Mouse (Mus musculus) midbrain, embryonic 12.5 days (tissue): ENCODE results near the gene Hnrnpa2b1. TPM values are rescaled to one million over a fixed set of nuclear protein-coding genes. Genes with fewer than 3 reads are reported as not detected.
A peak's percentile ranks its signal among the peaks of the same experiment; 100 is the strongest.

Source experiments
- ATAC-seq: fragments of 200-750 bp; cut with Nextera tagmentation; 2 replicates; pipeline ENCODE4 v1.8.0; 2017; ENCODE audit warnings: low read depth, moderate TSS enrichment, moderate library complexity; ENCODE audit not compliant: low FRiP score
- H3K27ac ChIP-seq: fragments of 300-500 bp; sonication (generic); replicated peaks from 2 replicates; pipeline ENCODE4 v1.5.1; 2016; ENCODE audit warnings: mild to moderate bottlenecking
- H3K27me3 ChIP-seq: fragments of 300-500 bp; sonication (generic); 2 replicates; pipeline ENCODE4 v1.6.1; 2016; ENCODE audit warnings: mild to moderate bottlenecking
- H3K36me3 ChIP-seq: fragments of 300-500 bp; sonication (generic); 2 replicates; pipeline ENCODE4 v1.6.1; 2016
- H3K4me1 ChIP-seq: fragments of 300-500 bp; sonication (generic); 2 replicates; pipeline ENCODE4 v1.6.1; 2016
- H3K4me2 ChIP-seq: fragments of 300-500 bp; sonication (generic); replicated peaks from 2 replicates; pipeline ENCODE4 v1.6.1; 2016; ENCODE audit warnings: mild to moderate bottlenecking, moderate library complexity
- H3K4me3 ChIP-seq: fragments of 300-500 bp; sonication (generic); 2 replicates; pipeline ENCODE4 v1.5.1; 2016; ENCODE audit warnings: mild to moderate bottlenecking
- H3K9ac ChIP-seq: fragments of 300-500 bp; sonication (generic); replicated peaks from 2 replicates; pipeline ENCODE4 v1.6.1; 2016; ENCODE audit warnings: mild to moderate bottlenecking, moderate library complexity
- H3K9me3 ChIP-seq: fragments of 300-500 bp; sonication (generic); 2 replicates; pipeline ENCODE4 v1.6.1; 2016; ENCODE audit warnings: mild to moderate bottlenecking
- WGBS: fragments of 180-500 bp; shearing (Covaris S2); methylation state at CpG from one replicate; pipeline ENCODE4 v1.1.7; 2016; 5-methylcytosine and 5-hydroxymethylcytosine counted together
- polyA plus RNA-seq: library from polyadenylated mRNA; unstranded; fragments of >200 nt; fragmentation: Nextera tagmentation; extraction: Ambion mirVana; gene quantifications from 2 replicates; pipeline ENCODE4 v1.2.1, GENCODE M21; 2016

Hnrnpa2b1 gene
- 2,441 and 2,661 TPM in 2 replicates for polyA plus RNA-seq

DNA sequence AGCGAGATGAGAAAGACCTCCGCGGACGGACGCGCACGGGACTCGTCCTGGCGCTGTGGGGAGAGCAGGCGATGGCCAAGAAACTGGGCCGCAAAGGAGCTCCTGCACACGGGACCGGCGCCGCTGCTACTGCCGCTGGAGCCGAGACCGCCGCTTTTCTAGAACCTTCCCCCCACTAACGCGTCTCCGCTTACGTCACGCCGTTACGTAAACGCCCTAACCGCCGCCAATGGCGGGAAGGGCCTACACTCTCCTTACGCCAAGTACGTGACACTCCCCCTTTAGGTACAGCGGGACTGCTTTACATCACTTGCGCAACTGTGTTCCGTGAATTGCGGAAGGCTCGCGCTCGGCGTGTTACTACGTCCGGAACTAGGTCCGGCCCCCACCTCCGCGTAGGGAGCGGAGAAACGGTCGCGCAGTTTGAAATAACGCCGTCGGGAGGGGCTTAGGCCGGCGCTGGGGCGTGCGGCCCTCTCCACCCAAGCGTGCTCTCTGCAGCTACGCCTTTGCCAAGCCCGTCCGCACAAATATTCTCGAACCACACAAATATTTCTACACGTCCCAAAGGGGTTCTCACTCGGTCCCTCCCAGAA, at the start of gene Hnrnpa2b1:
Hnrnpa2b1 (minus strand) TSS at position 180 of the 596 bp plus-strand sequence.
- Histone ChIP-seq H3K4me2 (peak within 1 kb of the TSS; percentile 70), H3K36me3 (peaks cover 47% of the 10 kb centered on the region), H3K4me3 (peak within 1 kb of the TSS; percentile 84), H3K27ac (peak within 1 kb of the TSS; percentile 100), H3K27me3 (no peaks in the 10 kb centered on the region), H3K9ac (peak within 1 kb of the TSS; percentile 99), H3K9me3 (no peaks in the 10 kb centered on the region), H3K4me1 (peaks cover 43% of the 10 kb centered on the region)
- ATAC-seq = peak; percentile 90
- WGBS = under 1% methylated on average over 63 of the region's 63 CpGs

GRCm38 (mm10) chr6:51514860-51515259, 45.2 kb upstream of the Hnrnpa2b1 start:
- Histone ChIP-seq H3K9ac (no peak overlapping the region), H3K36me3 (no peaks in the 10 kb centered on the region), H3K4me1 (no peaks in the 10 kb centered on the region), H3K9me3 (no peaks in the 10 kb centered on the region), H3K27me3 (no peaks in the 10 kb centered on the region), H3K4me2 (no peak overlapping the region), H3K27ac (no peak overlapping the region), H3K4me3 (no peak overlapping the region)
- ATAC-seq = no peak
- 89% methylated on average over 7 of the region's 7 CpGs for WGBS

DNA sequence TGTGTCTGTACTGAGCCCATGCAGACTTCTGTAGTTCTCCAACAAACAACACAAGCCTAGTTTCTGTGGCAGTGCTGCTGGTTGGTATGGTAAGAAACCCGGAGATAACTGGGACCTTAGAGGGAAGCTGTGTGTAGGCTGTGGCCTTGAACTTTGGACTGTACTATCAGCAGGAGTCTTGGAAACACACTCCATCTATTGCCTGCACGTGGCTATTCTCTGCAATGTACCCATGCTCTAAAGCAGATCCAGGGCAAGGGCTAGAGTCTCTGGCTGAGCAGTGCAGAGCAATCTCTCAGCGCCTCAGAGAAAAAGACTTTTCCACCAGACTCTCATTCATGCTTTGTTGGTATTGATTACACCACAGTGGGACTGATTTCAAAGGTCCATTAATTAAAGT, 44.1 kb upstream of the Hnrnpa2b1 start:
- no peak for ATAC-seq
- Histone ChIP-seq H3K36me3 (no peaks in the 10 kb centered on the region), H3K27ac (no peak overlapping the region), H3K4me2 (no peak overlapping the region), H3K9me3 (no peaks in the 10 kb centered on the region), H3K4me3 (no peak overlapping the region), H3K4me1 (peaks cover 1% of the 10 kb centered on the region; the same call in 1 of the 2 replicates), H3K9ac (no peak overlapping the region), H3K27me3 (no peaks in the 10 kb centered on the region)
- 87% methylated on average over 3 of the region's 3 CpGs for WGBS

DNA sequence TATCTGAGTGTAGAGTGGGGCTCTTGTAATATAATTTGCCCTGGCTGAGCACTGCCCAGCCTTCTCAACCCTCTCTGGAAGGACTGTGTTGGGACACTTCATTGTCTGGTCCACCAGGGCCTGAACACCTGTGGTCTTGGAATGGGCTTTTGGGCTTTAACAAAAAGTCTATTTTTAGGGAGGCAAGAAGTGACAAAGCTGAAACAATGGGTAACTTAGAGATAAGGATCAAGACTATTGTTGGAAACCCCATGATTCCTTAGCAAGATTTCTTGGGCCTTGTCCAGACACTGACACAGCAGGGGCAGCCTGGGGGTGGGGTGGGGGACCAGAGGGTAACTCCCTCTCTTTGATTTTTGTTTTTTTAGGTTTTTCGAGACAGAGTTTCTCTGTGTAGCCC, 41.3 kb upstream of the Hnrnpa2b1 start:
- Histone ChIP-seq H3K9me3 (no peaks in the 10 kb centered on the region), H3K4me1 (peaks cover 3% of the 10 kb centered on the region; the same call in 1 of the 2 replicates), H3K4me3 (no peak overlapping the region), H3K27ac (no peak overlapping the region), H3K9ac (no peak overlapping the region), H3K4me2 (no peak overlapping the region), H3K36me3 (no peaks in the 10 kb centered on the region), H3K27me3 (no peaks in the 10 kb centered on the region)
- 50% methylated on average over 1 of the region's 1 CpGs for WGBS
- no peak for ATAC-seq

DNA sequence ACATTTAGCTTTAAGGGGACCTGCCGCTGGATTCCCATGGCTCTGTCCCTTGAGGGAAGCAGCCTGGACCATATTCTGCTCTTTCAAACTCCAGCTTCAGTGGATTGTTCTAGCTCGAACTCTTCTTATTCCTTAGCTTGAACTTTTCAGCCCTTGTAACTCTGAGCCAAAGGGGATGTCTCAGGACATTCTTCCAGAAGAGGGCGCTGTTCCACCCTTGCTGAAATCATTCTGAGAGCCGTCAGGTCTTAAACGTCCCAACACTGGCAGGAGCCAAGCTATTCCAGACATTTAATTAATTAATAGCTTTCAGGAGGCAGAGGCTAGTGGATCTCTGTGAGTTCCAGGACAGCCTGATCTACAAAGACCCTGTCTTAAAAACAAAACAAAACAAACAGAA, 40.4 kb upstream of the Hnrnpa2b1 start:
- Histone ChIP-seq H3K9me3 (no peaks in the 10 kb centered on the region), H3K27me3 (no peaks in the 10 kb centered on the region), H3K9ac (no peak overlapping the region), H3K27ac (no peak overlapping the region), H3K4me2 (no peak overlapping the region), H3K36me3 (no peaks in the 10 kb centered on the region), H3K4me3 (no peak overlapping the region), H3K4me1 (peaks cover 3% of the 10 kb centered on the region; the same call in 1 of the 2 replicates)
- 25% methylated on average over 5 of the region's 5 CpGs for WGBS
- no peak for ATAC-seq

DNA sequence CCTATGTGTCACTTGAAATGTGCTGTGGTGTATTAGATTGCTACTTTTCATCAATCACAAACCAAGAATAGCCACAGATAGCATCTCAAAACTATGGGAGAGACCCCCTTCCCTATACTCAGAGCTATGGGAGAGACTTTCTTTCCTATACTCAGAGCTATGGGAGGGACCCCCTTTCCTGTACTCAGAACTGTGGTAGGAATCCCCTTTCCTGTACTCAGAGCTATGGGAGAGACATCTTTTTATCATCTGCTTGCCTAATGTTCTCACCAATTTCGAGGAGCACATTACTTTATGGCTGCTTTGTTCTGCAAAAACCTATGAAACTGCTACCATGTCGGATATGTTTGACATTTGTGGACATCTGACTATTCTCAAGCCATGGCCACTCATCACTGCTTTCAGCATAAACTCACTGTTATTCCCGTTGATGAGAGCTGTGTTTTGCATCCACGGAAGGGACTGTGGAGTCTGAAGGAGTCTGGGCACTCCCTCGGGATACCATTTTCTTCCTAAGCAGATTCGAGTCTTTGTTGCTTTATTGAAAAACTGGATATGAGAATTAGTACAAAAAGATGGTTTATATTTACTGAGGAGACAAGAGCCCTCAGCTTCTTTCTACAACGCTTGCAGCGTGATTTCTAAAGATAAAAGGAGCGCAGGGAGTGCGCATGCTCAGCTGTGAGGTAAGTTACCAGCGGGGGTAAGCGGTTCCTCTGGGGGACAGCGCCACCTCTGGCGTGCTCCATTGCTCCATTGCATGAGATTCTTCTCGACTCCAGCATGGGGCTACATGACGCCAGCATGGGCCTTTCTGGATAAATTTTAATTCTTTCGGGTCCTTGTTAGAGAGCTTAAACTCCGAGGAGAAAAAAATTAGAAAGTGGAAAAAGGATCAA, 39.3 kb upstream of the Hnrnpa2b1 start:
- WGBS = 31% methylated on average over 18 of the region's 18 CpGs
- Histone ChIP-seq H3K4me2 (peak overlapping the region; percentile 50), H3K9me3 (no peaks in the 10 kb centered on the region), H3K36me3 (no peaks in the 10 kb centered on the region), H3K27me3 (no peaks in the 10 kb centered on the region), H3K27ac (no peak overlapping the region), H3K4me1 (peaks cover 3% of the 10 kb centered on the region; the same call in 1 of the 2 replicates), H3K9ac (0 out of 2 replicates have a peak overlapping the region, but pooled peaks have one; percentile 16), H3K4me3 (peak overlapping the region; percentile 36)
- no peak for ATAC-seq

GRCm38 (mm10) chr6:51507556-51507955, 37.9 kb upstream of the Hnrnpa2b1 start:
- Histone ChIP-seq H3K27me3 (no peaks in the 10 kb centered on the region), H3K27ac (no peak overlapping the region), H3K9ac (no peak overlapping the region), H3K4me1 (peaks cover 3% of the 10 kb centered on the region; the same call in 1 of the 2 replicates), H3K36me3 (no peaks in the 10 kb centered on the region), H3K4me2 (no peak overlapping the region), H3K9me3 (no peaks in the 10 kb centered on the region), H3K4me3 (no peak overlapping the region)
- 61% methylated on average over 2 of the region's 2 CpGs for WGBS
- ATAC-seq = no peak

- no peak overlapping the region for H3K4me2 ChIP-seq
- no peak for ATAC-seq
- H3K9me3 ChIP-seq = no peaks in the 10 kb centered on the region
- H3K9ac ChIP-seq = no peak overlapping the region
- H3K36me3 ChIP-seq = no peaks in the 10 kb centered on the region
- H3K4me3 ChIP-seq = no peak overlapping the region
- peaks cover 3% of the 10 kb centered on the region; the same call in 1 of the 2 replicates for H3K4me1 ChIP-seq
- no peak overlapping the region for H3K27ac ChIP-seq
- no peaks in the 10 kb centered on the region for H3K27me3 ChIP-seq
- WGBS = 61% methylated on average over 1 of the region's 1 CpGs
These were observed 36.0 kb upstream of the Hnrnpa2b1 start for GRCm38 (mm10) chr6:51505671-51506070.

- no peaks in the 10 kb centered on the region for H3K27me3 ChIP-seq
- no peak overlapping the region for H3K4me3 ChIP-seq
- H3K27ac ChIP-seq = no peak overlapping the region
- 72% methylated on average over 8 of the region's 8 CpGs for WGBS
- H3K9me3 ChIP-seq = no peaks in the 10 kb centered on the region
- no peaks in the 10 kb centered on the region for H3K4me1 ChIP-seq
- ATAC-seq = no peak
- no peaks in the 10 kb centered on the region for H3K36me3 ChIP-seq
- no peak overlapping the region for H3K4me2 ChIP-seq
- no peak overlapping the region for H3K9ac ChIP-seq
These were observed 27.8 kb upstream of the Hnrnpa2b1 start for GRCm38 (mm10) chr6:51497321-51498111.

DNA sequence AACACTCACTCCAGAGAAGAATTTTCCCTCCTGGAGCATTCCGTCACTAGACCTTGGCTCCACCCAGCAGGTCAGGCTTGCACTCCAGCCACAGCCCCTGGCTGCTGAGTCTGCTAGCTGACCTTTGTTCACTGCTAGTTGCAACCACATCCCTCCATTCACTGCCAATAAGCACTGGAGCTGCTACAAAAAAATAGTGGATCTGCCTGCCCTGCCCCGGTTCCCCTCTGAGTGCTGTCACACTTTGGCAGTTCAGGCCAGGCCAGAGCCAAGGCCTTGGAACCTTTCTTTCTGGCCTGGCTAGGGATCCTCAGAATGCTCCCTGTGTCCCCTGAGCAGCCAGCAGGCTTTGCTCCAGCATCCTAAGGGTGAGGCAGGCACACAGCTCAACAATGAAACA, 20.1 kb upstream of the Hnrnpa2b1 start:
- H3K9ac ChIP-seq = no peak overlapping the region
- H3K27ac ChIP-seq = no peak overlapping the region
- H3K4me1 ChIP-seq = no peaks in the 10 kb centered on the region
- no peak overlapping the region for H3K4me3 ChIP-seq
- no peaks in the 10 kb centered on the region for H3K9me3 ChIP-seq
- ATAC-seq = no peak
- H3K4me2 ChIP-seq = no peak overlapping the region
- no peaks in the 10 kb centered on the region for H3K36me3 ChIP-seq
- WGBS = 57% methylated on average over 2 of the region's 2 CpGs
- no peaks in the 10 kb centered on the region for H3K27me3 ChIP-seq

- H3K36me3 ChIP-seq = peaks cover 15% of the 10 kb centered on the region
- H3K27ac ChIP-seq = no peak overlapping the region
- ATAC-seq = no peak
- H3K4me2 ChIP-seq = no peak overlapping the region
- H3K9me3 ChIP-seq = no peaks in the 10 kb centered on the region
- no peak overlapping the region for H3K4me3 ChIP-seq
- H3K4me1 ChIP-seq = no peaks in the 10 kb centered on the region
- H3K9ac ChIP-seq = no peak overlapping the region
- H3K27me3 ChIP-seq = no peaks in the 10 kb centered on the region
- WGBS = 89% methylated on average over 5 of the region's 5 CpGs
These were observed 17.0 kb upstream of the Hnrnpa2b1 start for GRCm38 (mm10) chr6:51486731-51487130.
